Mouse (Mus musculus) intestine, embryonic 15.5 days (tissue): ENCODE measurements around the gene Clic4. TPM values are rescaled to one million over a fixed set of nuclear protein-coding genes. Genes with fewer than 3 reads are reported as not detected.
A peak's percentile ranks its signal among the peaks of the same experiment; 100 is the strongest.
"Not testable (repeated sequence)": the region's sequence is repeated elsewhere in the genome, so short reads cannot be mapped to it uniquely, and the experiment has no call there.

Experiments used
- ATAC-seq: fragments of 200-750 bp; cut with Nextera tagmentation; 2 replicates; pipeline ENCODE4 v1.8.0; 2017; ENCODE audit warnings: moderate TSS enrichment, moderate library complexity
- H3K27ac ChIP-seq: fragments of 300-500 bp; sonication (generic); 2 replicates; pipeline ENCODE4 v1.5.1; 2015; ENCODE audit warnings: mild to moderate bottlenecking, inconsistent platforms
- H3K27me3 ChIP-seq: fragments of 300-500 bp; sonication (generic); replicated peaks from 2 replicates; pipeline ENCODE4 v1.6.1; 2015; ENCODE audit warnings: inconsistent platforms
- H3K36me3 ChIP-seq: fragments of 300-500 bp; sonication (generic); 2 replicates; pipeline ENCODE4 v1.6.1; 2015; ENCODE audit warnings: inconsistent platforms
- H3K4me1 ChIP-seq: fragments of 300-500 bp; sonication (generic); replicated peaks from 2 replicates; pipeline ENCODE4 v1.6.1; 2015; ENCODE audit warnings: inconsistent platforms
- H3K4me2 ChIP-seq: fragments of 300-500 bp; sonication (generic); replicated peaks from 2 replicates; pipeline ENCODE4 v1.6.1; 2015; ENCODE audit warnings: mild to moderate bottlenecking, inconsistent platforms
- H3K4me3 ChIP-seq: fragments of 300-500 bp; sonication (generic); replicated peaks from 2 replicates; pipeline ENCODE4 v1.5.1; 2015; ENCODE audit warnings: inconsistent platforms
- H3K9ac ChIP-seq: fragments of 300-500 bp; sonication (generic); 2 replicates; pipeline ENCODE4 v1.6.1; 2015; ENCODE audit warnings: inconsistent platforms
- H3K9me3 ChIP-seq: fragments of 300-500 bp; sonication (generic); 2 replicates; pipeline ENCODE4 v1.6.1; 2016; ENCODE audit warnings: inconsistent platforms
- WGBS: fragments of 180-500 bp; shearing (Covaris S2); methylation state at CpG from one replicate; pipeline ENCODE4 v1.1.7; 2015; 5-methylcytosine and 5-hydroxymethylcytosine counted together
- polyA plus RNA-seq: library from polyadenylated mRNA; unstranded; fragments of >200 nt; fragmentation: Nextera tagmentation; extraction: Ambion mirVana; gene quantifications from 2 replicates; pipeline ENCODE4 v1.2.1, GENCODE M21; 2015

Clic4 gene
- polyA plus RNA-seq, 1 experiment from 2014 or later: 135 TPM

DNA sequence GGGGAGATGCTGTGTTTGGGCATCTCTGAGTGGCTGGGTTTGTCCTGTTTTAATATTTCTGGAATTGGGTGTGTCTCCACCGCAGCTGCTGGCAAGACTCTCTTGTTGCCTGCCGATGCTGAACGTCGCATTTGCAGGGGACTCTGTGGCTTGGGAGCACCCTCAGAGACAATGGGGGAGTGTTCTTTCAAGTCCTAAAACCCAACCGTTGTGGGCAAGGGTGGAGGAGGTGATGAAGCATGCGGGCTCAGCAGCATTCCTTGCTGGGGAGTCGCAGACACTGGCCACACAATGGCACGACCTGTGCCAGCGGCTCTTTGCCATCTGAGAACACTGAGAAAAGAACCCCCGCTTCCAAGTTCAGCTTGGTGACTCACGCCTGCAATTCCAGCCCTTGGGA is 81.0 kb downstream of the Clic4 start:
- H3K27me3 ChIP-seq: no peaks in the 10 kb centered on the region; the same call in 1 of the 2 replicates
- H3K9ac ChIP-seq: no peak overlapping the region
- H3K36me3 ChIP-seq: no peaks in the 10 kb centered on the region
- H3K4me1 ChIP-seq: no peaks in the 10 kb centered on the region
- no peak for ATAC-seq
- no peak overlapping the region for H3K4me3 ChIP-seq
- H3K9me3 ChIP-seq: no peaks in the 10 kb centered on the region
- no peak overlapping the region for H3K27ac ChIP-seq
- 74% methylated on average over 11 of the region's 11 CpGs for WGBS
- H3K4me2 ChIP-seq: no peak overlapping the region

DNA sequence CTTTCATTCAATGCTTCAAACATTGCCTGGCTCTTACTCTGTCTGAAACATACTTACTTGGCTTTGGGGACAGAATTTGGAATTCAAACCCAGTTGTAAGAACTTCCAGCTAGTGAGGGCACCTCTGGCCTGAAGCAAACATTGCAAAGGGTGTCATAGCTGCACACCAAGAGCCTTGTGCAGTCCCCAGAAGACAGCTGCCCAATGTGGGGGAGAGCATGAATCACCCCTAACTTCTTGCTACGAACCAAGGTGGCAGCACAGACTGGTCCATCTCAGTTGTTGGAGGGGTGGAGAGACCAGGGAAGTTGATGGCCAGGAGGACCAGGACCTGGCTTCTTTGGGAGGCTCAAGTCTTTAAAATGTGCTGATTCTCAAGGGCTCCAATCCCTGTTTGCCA is 81.4 kb downstream of the Clic4 start:
- Histone ChIP-seq H3K9me3 (no peaks in the 10 kb centered on the region), H3K27ac (no peak overlapping the region), H3K4me2 (no peak overlapping the region), H3K4me3 (no peak overlapping the region), H3K4me1 (no peaks in the 10 kb centered on the region), H3K27me3 (no peaks in the 10 kb centered on the region; the same call in 1 of the 2 replicates), H3K36me3 (no peaks in the 10 kb centered on the region), H3K9ac (no peak overlapping the region)
- no peak for ATAC-seq
- 72% methylated on average over 1 of the region's 1 CpGs for WGBS

DNA sequence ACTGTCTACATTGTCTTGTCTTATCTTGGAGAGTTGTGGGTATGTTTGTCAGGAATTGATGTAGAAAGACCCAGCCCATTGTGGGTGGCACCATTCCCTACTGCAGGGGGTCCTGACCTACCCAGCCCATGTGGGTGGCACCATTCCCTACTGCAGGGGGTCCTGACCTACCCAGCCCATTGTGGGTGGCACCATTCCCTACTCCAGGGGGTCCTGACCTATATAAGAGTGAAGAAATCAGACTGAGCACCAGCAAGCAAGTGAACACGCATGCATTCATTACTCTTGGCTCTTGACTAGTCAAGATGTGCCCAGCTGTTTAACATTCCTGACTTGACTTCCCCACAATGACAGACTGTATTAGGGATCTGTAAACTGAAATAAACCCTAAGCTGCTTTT is 82.2 kb downstream of the Clic4 start:
- H3K36me3 ChIP-seq: no peaks in the 10 kb centered on the region
- H3K27ac ChIP-seq: no peak overlapping the region
- no peak for ATAC-seq
- 86% methylated on average over 1 of the region's 1 CpGs for WGBS
- H3K9me3 ChIP-seq: no peaks in the 10 kb centered on the region
- H3K4me2 ChIP-seq: no peak overlapping the region
- no peaks in the 10 kb centered on the region; the same call in 1 of the 2 replicates for H3K27me3 ChIP-seq
- no peaks in the 10 kb centered on the region for H3K4me1 ChIP-seq
- no peak overlapping the region for H3K9ac ChIP-seq
- no peak overlapping the region for H3K4me3 ChIP-seq

DNA sequence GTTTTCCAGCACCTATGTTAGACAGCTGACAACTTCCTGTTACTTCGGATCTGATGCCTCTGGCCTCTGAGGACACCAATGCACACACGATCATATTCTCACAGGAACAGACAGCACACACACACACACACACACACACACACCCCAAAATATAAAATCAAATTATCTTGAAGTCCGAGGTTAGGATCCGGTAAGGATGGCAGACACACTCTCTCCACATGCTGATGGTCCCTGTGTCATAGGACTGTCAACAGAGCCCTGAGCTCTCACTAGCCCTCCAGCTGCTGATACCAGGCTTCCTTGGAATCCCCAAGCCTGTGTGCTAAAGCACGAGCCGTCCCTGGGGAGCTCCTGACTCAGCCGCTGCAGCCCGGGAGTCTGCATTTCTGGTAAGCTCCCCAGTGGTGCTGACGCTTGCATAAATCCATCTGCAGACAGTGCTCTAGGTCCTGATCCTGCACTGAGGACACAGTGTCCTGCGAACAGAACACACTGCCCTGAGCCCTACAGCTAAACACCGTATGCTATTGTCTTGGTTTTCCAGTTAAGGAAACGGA is 83.1 kb downstream of the Clic4 start:
- WGBS: 81% methylated on average over 12 of the region's 12 CpGs
- no peaks in the 10 kb centered on the region; the same call in 1 of the 2 replicates for H3K27me3 ChIP-seq
- no peak overlapping the region for H3K4me2 ChIP-seq
- no peaks in the 10 kb centered on the region for H3K36me3 ChIP-seq
- no peaks in the 10 kb centered on the region for H3K4me1 ChIP-seq
- H3K4me3 ChIP-seq: no peak overlapping the region
- H3K9ac ChIP-seq: no peak overlapping the region
- H3K27ac ChIP-seq: no peak overlapping the region
- ATAC-seq: no peak
- no peaks in the 10 kb centered on the region for H3K9me3 ChIP-seq

DNA sequence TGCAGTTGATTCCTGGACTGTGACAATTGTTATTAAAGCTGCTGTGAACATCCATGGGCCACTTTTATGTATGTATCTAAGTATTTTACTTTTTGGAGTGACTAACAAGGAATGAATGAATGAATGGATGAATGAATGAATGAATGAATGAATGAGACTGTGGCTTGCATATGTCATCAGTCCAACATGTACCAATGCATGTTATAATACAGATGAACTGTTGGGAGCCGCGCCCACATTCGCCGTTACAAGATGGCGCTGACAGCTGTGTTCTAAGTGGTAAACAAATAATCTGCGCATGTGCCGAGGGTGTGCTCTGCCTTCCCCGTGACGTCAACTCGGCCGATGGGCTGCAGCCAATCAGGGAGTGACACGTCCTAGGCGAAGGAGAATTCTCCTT is 88.3 kb downstream of the Clic4 start:
- not testable (repeated sequence) for ATAC-seq, H3K4me2 ChIP-seq, H3K36me3 ChIP-seq, H3K27me3 ChIP-seq, H3K9ac ChIP-seq, H3K9me3 ChIP-seq, H3K4me1 ChIP-seq, H3K27ac ChIP-seq, H3K4me3 ChIP-seq
- WGBS: 97% methylated on average over 7 of the region's 13 CpGs

DNA sequence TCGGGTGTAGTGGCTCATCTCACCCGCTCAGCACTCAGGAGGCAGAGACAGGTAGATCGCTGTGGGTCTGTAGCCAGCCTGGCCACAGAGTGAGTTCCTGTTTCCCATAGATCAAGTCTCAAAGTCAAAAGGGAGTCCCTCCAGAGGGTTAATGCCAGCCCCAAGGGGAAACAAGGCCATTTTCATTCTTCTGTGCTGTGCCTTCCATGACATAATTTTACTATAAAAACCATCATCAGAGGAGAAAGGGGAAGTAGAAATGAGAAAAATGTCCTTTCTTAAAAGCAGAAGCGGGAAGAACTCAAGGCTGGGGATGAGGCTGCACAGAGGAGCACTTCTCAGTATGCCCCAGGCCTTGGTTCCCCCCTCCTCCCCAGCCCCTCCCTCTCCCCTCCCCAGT is 90.8 kb downstream of the Clic4 start:
- Histone ChIP-seq H3K27ac (no peak overlapping the region), H3K4me1 (no peaks in the 10 kb centered on the region; the same call in 1 of the 2 replicates), H3K9ac (no peak overlapping the region), H3K4me3 (no peak overlapping the region), H3K4me2 (no peak overlapping the region), H3K9me3 (no peaks in the 10 kb centered on the region), H3K27me3 (no peaks in the 10 kb centered on the region), H3K36me3 (no peaks in the 10 kb centered on the region)
- ATAC-seq: no peak
- 84% methylated on average over 4 of the region's 4 CpGs for WGBS

DNA sequence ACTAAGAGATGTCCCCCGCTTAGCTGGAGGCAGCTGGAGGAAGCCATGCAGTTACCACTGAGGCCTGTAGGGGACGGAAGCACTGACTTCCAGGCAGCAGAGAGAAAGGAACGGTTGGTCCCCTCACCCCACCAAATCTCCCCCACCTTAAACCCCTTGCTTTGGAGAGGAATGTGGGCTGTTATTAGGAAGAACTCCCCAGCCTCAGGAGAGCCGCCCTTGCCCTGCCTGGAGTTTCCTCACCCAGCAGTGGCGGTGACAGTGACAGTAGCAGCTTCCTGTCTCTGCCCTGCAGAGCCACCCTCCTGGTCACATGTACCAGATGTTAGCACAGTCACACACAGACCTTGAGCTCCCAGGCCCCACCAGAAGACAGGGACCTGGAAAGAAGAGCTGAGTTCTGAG is 93.5 kb downstream of the Clic4 start:
- H3K27ac ChIP-seq: no peak overlapping the region
- no peak overlapping the region for H3K9ac ChIP-seq
- no peak for ATAC-seq
- no peaks in the 10 kb centered on the region for H3K9me3 ChIP-seq
- H3K27me3 ChIP-seq: peaks cover 19% of the 10 kb centered on the region
- no peak overlapping the region for H3K4me2 ChIP-seq
- 33% methylated on average over 5 of the region's 5 CpGs for WGBS
- H3K4me1 ChIP-seq: peaks cover 9% of the 10 kb centered on the region
- no peak overlapping the region for H3K4me3 ChIP-seq
- no peaks in the 10 kb centered on the region for H3K36me3 ChIP-seq

DNA sequence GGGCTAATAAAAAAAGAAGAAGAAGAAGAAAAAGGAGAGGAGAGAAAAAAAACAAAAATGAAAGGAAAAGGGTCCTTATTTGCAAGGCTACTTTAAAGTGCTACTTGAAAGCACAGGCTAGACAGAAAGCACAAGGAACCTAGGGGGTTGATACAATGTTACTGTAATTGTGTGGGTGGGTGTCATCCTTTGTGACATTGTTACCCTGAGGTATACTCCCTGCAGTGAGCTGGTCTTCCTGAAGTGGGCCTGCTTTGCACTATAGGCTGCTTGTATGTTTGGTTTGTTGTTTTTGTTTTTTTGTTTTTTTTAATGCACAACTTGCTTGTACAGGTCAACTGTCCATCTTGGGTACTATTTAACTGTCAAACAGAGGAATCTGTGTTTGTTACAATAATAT is 95.0 kb downstream of the Clic4 start:
- Histone ChIP-seq H3K27me3 (peaks cover 21% of the 10 kb centered on the region), H3K9me3 (no peaks in the 10 kb centered on the region), H3K4me3 (no peak overlapping the region), H3K36me3 (no peaks in the 10 kb centered on the region), H3K27ac (no peak overlapping the region), H3K4me1 (peaks cover 9% of the 10 kb centered on the region), H3K4me2 (no peak overlapping the region), H3K9ac (no peak overlapping the region)
- no peak for ATAC-seq

DNA sequence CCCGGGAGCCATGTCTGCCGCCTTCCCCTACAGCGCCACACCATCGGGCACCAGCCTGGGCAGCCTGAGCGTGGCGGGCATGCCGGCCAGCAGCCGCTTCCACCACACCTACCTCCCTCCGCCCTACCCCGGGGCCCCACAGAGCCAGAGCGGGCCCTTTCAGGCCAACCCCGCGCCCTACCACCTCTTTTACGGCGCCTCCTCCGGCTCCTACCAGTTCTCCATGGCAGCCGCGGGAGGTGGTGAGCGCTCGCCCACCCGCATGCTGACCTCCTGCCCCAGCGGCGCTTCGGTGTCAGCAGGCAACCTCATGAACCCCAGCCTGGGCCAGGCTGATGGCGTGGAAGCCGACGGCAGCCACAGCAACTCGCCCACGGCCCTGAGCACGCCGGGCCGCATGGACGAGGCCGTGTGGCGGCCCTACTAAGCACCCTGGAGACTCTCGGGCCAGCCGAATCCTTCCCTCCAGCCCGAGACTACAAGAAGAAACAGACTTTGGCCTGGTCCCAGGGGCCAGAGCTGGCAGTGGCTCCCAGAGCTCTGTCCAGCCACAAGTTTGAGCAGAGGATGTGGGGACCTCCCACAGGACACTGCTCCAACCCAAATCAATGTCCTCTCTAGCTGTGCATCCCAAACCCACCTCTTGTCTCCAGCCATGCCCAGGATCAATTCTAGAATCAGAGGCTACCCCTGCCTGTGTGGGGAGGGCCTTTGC is 97.1 kb downstream of the Clic4 start:
- Histone ChIP-seq H3K27ac (no peak overlapping the region), H3K36me3 (no peaks in the 10 kb centered on the region), H3K4me3 (peak overlapping the region; percentile 25), H3K27me3 (peaks cover 21% of the 10 kb centered on the region), H3K4me1 (peaks cover 9% of the 10 kb centered on the region), H3K9ac (no peak overlapping the region; the same call in 1 of the 2 replicates), H3K4me2 (peak overlapping the region; percentile 59), H3K9me3 (no peaks in the 10 kb centered on the region)
- WGBS: 14% methylated on average over 38 of the region's 38 CpGs
- no peak for ATAC-seq

DNA sequence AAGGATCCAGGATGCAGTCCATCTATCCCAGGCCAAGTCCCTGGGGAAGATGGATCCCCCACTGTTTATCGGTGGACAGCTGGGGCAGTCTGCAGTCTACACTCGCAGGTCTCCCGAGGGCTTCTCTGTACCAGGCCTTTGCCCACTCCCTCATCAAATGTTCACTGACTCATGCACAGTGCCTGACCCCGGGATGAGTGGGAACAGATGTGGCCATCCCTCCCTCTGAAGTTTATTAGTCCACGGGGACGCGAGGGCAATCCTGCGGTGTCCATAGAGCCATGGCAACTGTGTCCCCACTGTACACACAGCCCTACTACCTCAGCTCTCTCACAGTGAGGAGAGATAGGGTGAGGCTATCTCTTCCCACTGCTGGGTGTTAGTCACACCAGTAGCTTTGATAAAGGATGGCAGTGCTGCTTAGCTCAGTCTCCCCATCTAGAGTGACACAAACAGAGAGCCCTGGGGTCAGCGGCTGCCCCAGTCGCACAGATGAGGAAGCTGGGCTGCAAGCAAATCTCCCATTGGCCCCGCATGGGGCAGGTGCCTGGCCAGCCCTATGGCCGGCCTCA is 101.2 kb downstream of the Clic4 start:
- ATAC-seq: no peak
- no peaks in the 10 kb centered on the region for H3K36me3 ChIP-seq
- WGBS: 73% methylated on average over 12 of the region's 12 CpGs
- H3K9ac ChIP-seq: no peak overlapping the region
- H3K27ac ChIP-seq: no peak overlapping the region
- no peaks in the 10 kb centered on the region for H3K9me3 ChIP-seq
- H3K4me3 ChIP-seq: no peak overlapping the region
- H3K4me1 ChIP-seq: peaks cover 31% of the 10 kb centered on the region
- H3K4me2 ChIP-seq: no peak overlapping the region
- peaks cover 43% of the 10 kb centered on the region for H3K27me3 ChIP-seq

DNA sequence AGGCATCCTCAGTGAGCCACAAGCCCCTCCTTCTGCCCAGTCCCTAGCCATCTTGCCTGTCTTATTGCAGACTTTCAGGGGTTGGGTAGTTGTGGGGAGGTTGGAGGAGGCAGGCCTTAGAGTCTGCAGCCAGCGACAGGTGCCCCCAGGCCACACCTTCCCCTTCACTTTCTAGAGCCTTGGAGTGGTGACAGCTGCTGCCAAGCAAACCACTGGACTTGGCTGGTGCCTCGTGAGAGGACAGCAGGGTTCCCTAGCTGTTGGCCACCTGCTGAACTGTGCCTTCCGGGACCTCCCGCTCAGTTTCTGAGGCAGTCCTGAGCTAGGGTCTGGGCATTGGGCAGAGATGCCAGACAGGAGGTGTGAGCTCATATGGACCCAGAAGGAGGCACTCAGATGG is 103.1 kb downstream of the Clic4 start:
- Histone ChIP-seq H3K9ac (no peak overlapping the region), H3K4me3 (no peak overlapping the region), H3K27me3 (peaks cover 42% of the 10 kb centered on the region), H3K27ac (no peak overlapping the region), H3K4me2 (no peak overlapping the region), H3K36me3 (no peaks in the 10 kb centered on the region), H3K9me3 (no peaks in the 10 kb centered on the region), H3K4me1 (peaks cover 26% of the 10 kb centered on the region)
- 72% methylated on average over 4 of the region's 4 CpGs for WGBS
- ATAC-seq: no peak

DNA sequence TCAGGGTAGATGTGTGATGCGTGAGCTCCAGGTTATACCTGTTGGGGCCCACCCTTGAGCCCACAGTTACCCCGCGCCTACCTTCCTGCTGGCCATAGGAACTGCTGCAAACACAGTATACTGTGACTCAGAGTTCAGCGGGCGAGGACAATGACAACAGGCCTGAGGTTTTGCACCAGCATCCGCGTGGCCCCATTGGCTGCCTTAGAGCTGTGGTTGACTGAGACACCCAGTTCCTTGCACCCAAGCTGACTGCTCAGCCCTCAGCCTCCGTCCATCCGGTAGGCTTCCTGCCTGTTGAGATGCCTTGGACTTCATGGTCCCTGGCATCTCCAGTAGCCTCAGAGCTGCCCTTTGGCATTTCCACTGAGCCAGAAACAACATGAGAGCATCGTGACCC is 103.5 kb downstream of the Clic4 start:
- ATAC-seq: no peak
- Histone ChIP-seq H3K4me3 (no peak overlapping the region), H3K36me3 (no peaks in the 10 kb centered on the region), H3K27me3 (peaks cover 38% of the 10 kb centered on the region; the same call in 1 of the 2 replicates), H3K4me2 (no peak overlapping the region), H3K9ac (no peak overlapping the region), H3K27ac (no peak overlapping the region), H3K4me1 (peaks cover 26% of the 10 kb centered on the region), H3K9me3 (no peaks in the 10 kb centered on the region)
- WGBS: 81% methylated on average over 10 of the region's 10 CpGs
